Mouse (Mus musculus) embryonic facial prominence, embryonic 10.5 days (tissue): ENCODE results near the gene Aplp2. TPM values are rescaled to one million over a fixed set of nuclear protein-coding genes. Genes with fewer than 3 reads are reported as not detected.

Source experiments
- DNase-seq: peaks from one replicate; pipeline ENCODE4 v3.0.0-alpha.2; 2017; ENCODE audit warnings: low spot score
- H3K27ac ChIP-seq: fragments of 300-500 bp; sonication (generic); replicated peaks from 2 replicates; pipeline ENCODE4 v1.5.1; 2016; ENCODE audit warnings: mild to moderate bottlenecking
- H3K27me3 ChIP-seq: fragments of 300-500 bp; sonication (generic); replicated peaks from 2 replicates; pipeline ENCODE4 v1.6.1; 2016; ENCODE audit warnings: low read depth, mild to moderate bottlenecking; ENCODE audit not compliant: poor library complexity, severe bottlenecking
- H3K36me3 ChIP-seq: fragments of 300-500 bp; sonication (generic); replicated peaks from 2 replicates; pipeline ENCODE4 v1.6.1; 2016; ENCODE audit warnings: mild to moderate bottlenecking, moderate library complexity
- H3K4me1 ChIP-seq: fragments of 300-500 bp; sonication (generic); 2 replicates; pipeline ENCODE4 v1.6.1; 2016
- H3K4me3 ChIP-seq: fragments of 300-500 bp; sonication (generic); 2 replicates; pipeline ENCODE4 v1.5.1; 2016; ENCODE audit warnings: mild to moderate bottlenecking, moderate library complexity
- H3K9me3 ChIP-seq: fragments of 300-500 bp; sonication (generic); 2 replicates; pipeline ENCODE4 v1.6.1; 2016; ENCODE audit warnings: mild to moderate bottlenecking
- WGBS: fragments of 180-500 bp; shearing (Covaris S2); methylation state at CpG from one replicate; pipeline ENCODE4 v1.1.7; 2016; 5-methylcytosine and 5-hydroxymethylcytosine counted together
- polyA plus RNA-seq: library from polyadenylated mRNA; unstranded; fragments of >200 nt; fragmentation: Nextera tagmentation; extraction: Ambion mirVana; gene quantifications from 2 replicates; pipeline ENCODE4 v1.2.1, GENCODE M21; 2016

Aplp2 gene
- polyA plus RNA-seq, 1 experiment from 2014 or later = 201 TPM

DNA sequence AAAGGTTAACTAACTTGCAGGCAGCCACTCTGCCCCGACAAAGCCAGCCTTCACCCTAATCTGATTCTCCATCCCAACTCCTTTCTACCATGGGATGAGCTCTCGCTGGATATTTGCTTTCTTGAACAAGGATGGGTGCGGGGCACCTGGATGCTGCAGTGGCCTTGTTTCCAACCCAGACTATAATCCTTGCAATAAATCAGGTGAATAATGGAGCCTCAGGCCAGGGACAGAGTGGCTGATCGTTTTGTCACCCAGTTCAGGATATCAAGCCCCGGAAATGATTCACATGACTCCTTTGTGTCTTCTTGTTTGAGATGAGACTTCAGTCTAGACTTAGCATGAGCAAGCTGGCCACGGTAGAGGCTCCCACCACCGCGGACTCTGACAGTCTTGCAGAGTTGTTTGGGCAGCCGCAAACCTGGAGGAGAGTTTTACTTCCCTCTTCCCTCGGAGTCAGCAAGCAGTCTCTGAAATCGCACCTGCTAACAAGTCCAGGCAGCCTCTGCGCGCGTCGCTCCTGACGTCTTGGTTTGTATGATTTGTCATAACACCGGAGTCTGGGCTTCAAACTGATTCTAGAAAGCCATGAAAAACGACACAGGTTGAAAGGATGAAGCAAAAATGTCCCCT is 31.8 kb upstream of the Aplp2 start:
- Histone ChIP-seq H3K27me3 (no peaks in the 10 kb centered on the region), H3K4me3 (no peak overlapping the region), H3K36me3 (no peaks in the 10 kb centered on the region), H3K9me3 (no peaks in the 10 kb centered on the region), H3K4me1 (peaks cover 7% of the 10 kb centered on the region; the same call in 1 of the 2 replicates), H3K27ac (no peak overlapping the region)
- no peak for DNase-seq
- WGBS = 79% methylated on average over 18 of the region's 18 CpGs

DNA sequence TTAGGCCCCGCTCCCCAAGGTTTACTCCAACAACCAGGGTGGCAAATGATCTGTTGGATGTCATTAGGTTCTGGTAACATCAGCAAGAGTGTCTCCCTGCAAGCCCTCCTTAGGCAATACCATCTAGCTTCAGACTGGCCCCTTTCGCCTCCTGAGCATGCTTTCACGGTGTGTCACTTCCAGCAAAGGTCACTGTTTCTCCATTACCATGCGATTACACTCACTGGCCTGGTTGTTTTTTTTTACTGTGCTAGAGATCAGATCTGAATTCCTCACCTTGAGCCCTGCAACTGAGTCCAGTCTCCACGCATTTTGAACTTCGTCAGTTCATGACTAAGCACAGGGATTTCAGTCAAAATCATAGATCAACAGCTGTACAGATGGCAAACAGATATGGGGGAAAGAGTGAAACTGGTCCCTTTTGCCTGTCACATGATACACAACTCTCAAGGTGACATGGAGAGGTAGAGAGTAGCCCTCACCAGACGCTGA is 29.6 kb upstream of the Aplp2 start:
- Histone ChIP-seq H3K27ac (no peak overlapping the region), H3K9me3 (no peaks in the 10 kb centered on the region), H3K4me3 (no peak overlapping the region), H3K4me1 (peaks cover 1% of the 10 kb centered on the region; the same call in 1 of the 2 replicates), H3K27me3 (no peaks in the 10 kb centered on the region), H3K36me3 (no peaks in the 10 kb centered on the region)
- no peak for DNase-seq
- 83% methylated on average over 7 of the region's 7 CpGs for WGBS

DNA sequence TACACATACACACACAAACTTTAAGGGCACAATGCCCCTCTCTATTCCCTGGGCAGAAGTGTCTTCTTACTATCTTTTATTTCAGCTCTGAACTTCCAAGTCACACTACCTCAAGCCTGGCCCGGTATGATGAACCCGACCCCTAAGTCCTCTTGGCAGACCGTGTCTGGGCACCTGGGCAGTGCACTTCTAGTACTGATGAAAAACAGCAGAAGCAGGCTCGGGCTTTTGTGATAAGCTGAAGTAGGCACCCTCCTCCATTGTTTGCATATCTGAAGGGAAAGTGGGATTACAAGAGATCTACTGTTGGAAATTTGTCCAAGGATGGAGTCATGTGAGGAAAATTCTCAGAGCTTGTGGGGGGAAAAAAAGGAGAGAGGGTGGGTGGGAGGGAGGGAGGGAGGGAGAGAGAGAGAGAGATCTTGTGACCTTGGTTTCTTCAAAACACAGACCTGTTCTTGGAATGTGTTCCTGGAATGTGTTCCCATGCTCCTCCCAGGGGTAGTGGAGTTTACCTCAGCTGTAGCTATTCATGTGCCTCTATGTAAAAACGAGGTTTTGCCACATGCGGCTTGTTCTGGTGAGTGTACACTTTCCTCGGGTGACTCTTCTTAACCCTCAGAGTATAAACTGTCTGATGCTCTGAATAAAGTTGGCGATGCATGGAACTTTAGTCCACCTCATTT is 29.1 kb upstream of the Aplp2 start:
- H3K27me3 ChIP-seq = no peaks in the 10 kb centered on the region
- 88% methylated on average over 8 of the region's 8 CpGs for whole genome bisulfite sequencing

DNA sequence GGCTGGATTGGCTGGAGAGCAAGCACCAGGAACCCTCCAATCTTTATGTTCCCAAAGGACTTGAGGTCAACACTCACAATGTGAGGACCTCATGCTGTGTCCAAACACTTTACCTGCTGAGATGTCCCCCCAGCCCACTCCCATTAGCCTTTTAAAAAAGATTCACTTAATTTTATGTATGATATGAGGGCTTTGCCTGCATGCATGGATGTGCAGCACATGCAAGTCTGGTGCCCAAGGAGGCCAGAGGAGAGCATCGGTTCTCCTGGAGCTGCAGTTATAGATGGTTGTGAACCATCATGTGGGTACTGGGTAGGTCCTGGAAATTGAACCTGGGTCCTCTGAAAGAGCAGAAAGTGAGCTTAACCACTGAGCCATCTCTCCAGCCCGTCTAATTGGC is 27.9 kb upstream of the Aplp2 start:
- H3K9me3 ChIP-seq = no peaks in the 10 kb centered on the region
- WGBS = 94% methylated on average over 2 of the region's 2 CpGs
- no peak overlapping the region for H3K27ac ChIP-seq
- no peaks in the 10 kb centered on the region for H3K27me3 ChIP-seq
- H3K4me3 ChIP-seq = no peak overlapping the region
- no peak for DNase-seq
- H3K36me3 ChIP-seq = no peaks in the 10 kb centered on the region
- no peaks in the 10 kb centered on the region for H3K4me1 ChIP-seq

More for the DNA sequence above, 29.1 kb upstream of the Aplp2 start:
- Histone ChIP-seq H3K4me1 (no peaks in the 10 kb centered on the region), H3K36me3 (no peaks in the 10 kb centered on the region), H3K9me3 (no peaks in the 10 kb centered on the region), H3K27ac (no peak overlapping the region), H3K4me3 (no peak overlapping the region)
- no peak for DNase-seq

DNA sequence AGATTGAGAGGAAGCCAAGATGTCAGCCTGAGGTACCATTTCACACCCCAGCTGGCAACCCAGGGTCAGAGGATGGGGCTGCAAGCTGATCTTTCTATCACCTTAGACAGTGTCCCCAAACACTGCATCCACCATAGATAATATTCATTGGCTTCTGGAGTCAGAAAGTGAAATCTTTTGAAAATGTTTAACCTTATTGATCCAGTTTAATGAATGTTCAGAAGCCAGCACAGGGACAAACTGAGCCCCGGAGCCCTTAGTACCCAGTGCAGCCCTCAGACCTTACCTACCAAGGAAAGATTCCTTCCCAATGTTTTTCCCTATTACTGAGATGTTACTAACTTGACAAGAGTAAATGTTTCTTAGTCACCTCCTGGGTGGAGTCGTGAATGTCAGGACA is 26.9 kb upstream of the Aplp2 start:
- WGBS = 88% methylated on average over 2 of the region's 2 CpGs
- no peak for DNase-seq
- Histone ChIP-seq H3K4me1 (no peaks in the 10 kb centered on the region), H3K27me3 (no peaks in the 10 kb centered on the region), H3K4me3 (no peak overlapping the region), H3K9me3 (no peaks in the 10 kb centered on the region), H3K36me3 (no peaks in the 10 kb centered on the region), H3K27ac (no peak overlapping the region)

DNA sequence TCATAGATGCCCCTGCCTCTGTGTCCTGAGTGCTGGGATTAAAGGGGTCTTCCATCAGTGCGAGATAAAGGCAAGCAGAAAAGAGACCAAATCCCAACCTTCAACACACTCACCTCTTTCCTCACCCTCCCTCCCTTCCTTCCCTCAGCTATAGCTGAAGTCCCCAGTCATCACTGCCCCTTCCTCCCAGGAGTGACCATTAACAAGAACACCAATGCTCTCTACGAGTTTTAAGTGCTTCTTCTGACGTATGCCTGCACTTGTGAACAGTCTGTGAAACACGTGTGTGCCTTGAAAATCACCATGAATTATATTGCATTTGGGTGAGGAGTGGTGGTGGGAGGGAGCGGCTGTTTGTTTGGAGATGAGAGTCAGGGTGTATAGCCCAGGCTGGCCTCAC is 24.5 kb upstream of the Aplp2 start:
- no peak for DNase-seq
- H3K27me3 ChIP-seq = no peaks in the 10 kb centered on the region
- H3K27ac ChIP-seq = no peak overlapping the region
- H3K4me3 ChIP-seq = no peak overlapping the region
- WGBS = 75% methylated on average over 5 of the region's 5 CpGs
- H3K36me3 ChIP-seq = no peaks in the 10 kb centered on the region
- H3K9me3 ChIP-seq = no peaks in the 10 kb centered on the region
- H3K4me1 ChIP-seq = peaks cover 10% of the 10 kb centered on the region

DNA sequence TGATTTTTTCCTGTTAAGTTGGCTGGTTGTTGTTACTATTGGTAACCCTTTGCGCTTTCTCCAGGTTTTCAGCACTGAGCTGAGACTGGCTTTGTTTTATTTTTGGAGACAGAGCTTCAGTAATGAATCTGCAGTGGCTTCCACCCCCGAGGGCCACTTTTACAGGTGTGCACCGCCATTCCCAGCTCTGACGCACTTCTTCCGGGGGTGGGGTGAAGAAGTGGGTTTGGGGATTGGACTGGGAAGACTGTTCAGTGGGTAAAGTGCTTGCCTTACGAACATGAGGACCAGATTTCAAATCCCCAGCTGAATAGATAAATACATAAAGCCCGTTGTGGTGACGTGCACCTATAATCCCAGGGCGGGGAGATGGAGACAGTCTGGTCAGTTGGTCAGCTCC is 23.9 kb upstream of the Aplp2 start:
- Histone ChIP-seq H3K27ac (no peak overlapping the region), H3K4me1 (peaks cover 10% of the 10 kb centered on the region), H3K36me3 (no peaks in the 10 kb centered on the region), H3K27me3 (no peaks in the 10 kb centered on the region), H3K9me3 (no peaks in the 10 kb centered on the region), H3K4me3 (no peak overlapping the region)
- no peak for DNase-seq
- WGBS = 88% methylated on average over 9 of the region's 9 CpGs

DNA sequence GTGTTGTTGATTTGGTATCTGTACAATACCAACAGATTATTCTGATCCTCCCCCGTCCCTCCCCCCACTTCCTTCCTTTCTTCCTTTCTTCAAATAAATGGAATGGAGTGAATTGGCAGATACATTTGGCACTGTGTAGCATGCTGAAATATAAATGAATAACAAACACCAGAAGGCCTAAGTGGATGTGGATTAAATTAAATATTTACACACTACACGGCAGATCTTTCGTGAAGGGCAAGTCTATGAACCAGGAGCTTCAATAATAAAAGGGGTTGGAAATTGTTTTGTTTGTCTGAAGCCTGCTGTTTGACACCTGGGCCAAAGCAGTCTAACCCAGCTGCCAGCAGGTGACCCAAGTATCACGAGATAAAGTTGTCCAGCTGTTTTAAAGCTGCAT is 23.4 kb upstream of the Aplp2 start:
- Histone ChIP-seq H3K9me3 (no peaks in the 10 kb centered on the region), H3K27me3 (no peaks in the 10 kb centered on the region), H3K36me3 (no peaks in the 10 kb centered on the region), H3K4me3 (no peak overlapping the region), H3K27ac (no peak overlapping the region), H3K4me1 (peaks cover 10% of the 10 kb centered on the region)
- no peak for DNase-seq
- 79% methylated on average over 4 of the region's 4 CpGs for WGBS

DNA sequence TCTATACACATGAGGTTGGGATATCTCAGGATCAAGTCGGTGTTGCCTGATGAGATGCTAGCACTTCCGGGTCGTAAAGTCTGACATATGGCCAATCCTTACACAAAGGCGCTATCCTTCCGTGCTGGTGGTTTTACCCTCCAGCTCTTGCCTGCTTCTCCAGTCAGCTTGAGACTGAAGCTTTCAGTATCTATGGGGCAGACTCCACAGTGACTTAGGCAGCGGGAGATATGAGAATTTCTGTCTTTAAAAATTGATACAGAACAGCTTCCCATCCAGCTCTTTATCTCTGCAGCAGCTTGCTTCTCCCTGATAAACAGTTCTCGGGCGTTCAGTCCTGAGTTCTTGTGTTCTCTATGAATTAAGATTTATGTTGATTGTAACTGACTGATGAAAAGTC is 14.9 kb upstream of the Aplp2 start:
- no peaks in the 10 kb centered on the region for H3K27me3 ChIP-seq
- H3K27ac ChIP-seq = no peak overlapping the region
- H3K4me3 ChIP-seq = no peak overlapping the region
- H3K9me3 ChIP-seq = no peaks in the 10 kb centered on the region
- WGBS = 92% methylated on average over 8 of the region's 8 CpGs
- no peak for DNase-seq
- peaks cover 2% of the 10 kb centered on the region for H3K4me1 ChIP-seq
- no peaks in the 10 kb centered on the region for H3K36me3 ChIP-seq

DNA sequence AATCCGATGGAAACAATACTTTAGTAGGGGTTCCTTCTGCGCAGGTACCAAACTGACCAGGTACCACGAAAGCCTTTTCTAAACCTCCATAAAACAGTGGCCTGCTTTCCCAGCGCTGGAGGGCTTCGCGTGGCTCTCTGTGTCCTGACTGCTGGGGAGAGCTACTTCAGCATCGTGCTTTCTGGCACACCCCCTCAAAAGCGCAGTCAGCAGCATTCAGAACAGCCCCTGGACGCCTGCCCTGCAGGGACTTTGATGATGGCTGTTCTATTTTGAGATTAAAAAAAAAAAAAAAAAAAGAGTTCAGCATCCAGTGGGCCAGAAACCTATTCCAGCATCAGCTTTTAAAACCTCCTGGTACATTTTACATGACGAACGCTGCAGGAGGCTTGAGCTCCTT is 14.2 kb upstream of the Aplp2 start:
- no peaks in the 10 kb centered on the region for H3K36me3 ChIP-seq
- DNase-seq = no peak
- H3K27ac ChIP-seq = no peak overlapping the region
- H3K4me3 ChIP-seq = no peak overlapping the region
- H3K4me1 ChIP-seq = peaks cover 8% of the 10 kb centered on the region
- WGBS = 89% methylated on average over 11 of the region's 11 CpGs
- no peaks in the 10 kb centered on the region for H3K27me3 ChIP-seq
- no peaks in the 10 kb centered on the region for H3K9me3 ChIP-seq

DNA sequence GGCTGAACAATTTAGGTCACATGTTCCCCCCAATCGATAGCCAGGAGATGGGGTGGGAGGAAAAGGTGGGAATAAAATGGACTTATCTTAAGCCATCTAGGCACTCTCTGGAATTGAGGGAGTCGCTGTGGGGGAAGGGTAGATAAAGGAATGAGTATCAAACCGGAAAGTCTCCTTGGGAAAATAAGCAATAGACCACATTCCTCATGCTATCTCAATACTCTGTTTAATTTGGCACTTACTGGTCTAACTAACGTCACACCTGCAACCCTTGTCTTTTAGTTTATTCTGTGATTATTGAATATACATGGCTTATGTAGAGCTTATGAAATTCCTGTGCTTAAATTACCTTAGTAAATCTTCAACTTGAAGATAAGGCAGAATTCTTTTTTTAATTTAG is 11.9 kb upstream of the Aplp2 start:
- Histone ChIP-seq H3K27me3 (no peaks in the 10 kb centered on the region), H3K4me3 (no peak overlapping the region), H3K4me1 (peaks cover 9% of the 10 kb centered on the region), H3K9me3 (no peaks in the 10 kb centered on the region), H3K36me3 (no peaks in the 10 kb centered on the region), H3K27ac (no peak overlapping the region)
- no peak for DNase-seq
- WGBS = 72% methylated on average over 4 of the region's 4 CpGs

DNA sequence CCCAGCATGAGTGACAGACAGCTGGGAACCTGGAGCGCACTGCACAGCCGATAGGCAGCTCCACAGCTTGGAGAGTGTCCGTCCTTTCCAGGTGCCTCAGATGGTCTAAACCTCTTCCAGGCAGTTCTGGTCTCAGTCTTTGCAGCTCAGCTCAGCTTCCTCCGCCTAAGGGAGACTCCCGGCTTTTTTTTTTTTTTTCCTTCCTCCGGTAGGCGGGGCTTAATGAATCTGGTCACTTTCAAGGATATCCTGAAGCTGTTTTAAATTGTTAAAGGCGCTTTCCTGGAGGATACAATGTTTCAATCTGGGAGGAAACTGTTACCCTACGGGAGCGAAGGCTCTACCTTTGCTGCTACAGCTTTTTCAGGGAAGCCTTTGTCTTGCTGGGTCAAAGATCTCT is 9.6 kb upstream of the Aplp2 start:
- peaks cover 9% of the 10 kb centered on the region for H3K4me1 ChIP-seq
- no peaks in the 10 kb centered on the region for H3K27me3 ChIP-seq
- peak; percentile 29 for DNase-seq
- peak overlapping the region; percentile 75 for H3K27ac ChIP-seq
- no peaks in the 10 kb centered on the region for H3K36me3 ChIP-seq
- no peaks in the 10 kb centered on the region for H3K9me3 ChIP-seq
- H3K4me3 ChIP-seq = no peak overlapping the region
- WGBS = 19% methylated on average over 10 of the region's 10 CpGs

DNA sequence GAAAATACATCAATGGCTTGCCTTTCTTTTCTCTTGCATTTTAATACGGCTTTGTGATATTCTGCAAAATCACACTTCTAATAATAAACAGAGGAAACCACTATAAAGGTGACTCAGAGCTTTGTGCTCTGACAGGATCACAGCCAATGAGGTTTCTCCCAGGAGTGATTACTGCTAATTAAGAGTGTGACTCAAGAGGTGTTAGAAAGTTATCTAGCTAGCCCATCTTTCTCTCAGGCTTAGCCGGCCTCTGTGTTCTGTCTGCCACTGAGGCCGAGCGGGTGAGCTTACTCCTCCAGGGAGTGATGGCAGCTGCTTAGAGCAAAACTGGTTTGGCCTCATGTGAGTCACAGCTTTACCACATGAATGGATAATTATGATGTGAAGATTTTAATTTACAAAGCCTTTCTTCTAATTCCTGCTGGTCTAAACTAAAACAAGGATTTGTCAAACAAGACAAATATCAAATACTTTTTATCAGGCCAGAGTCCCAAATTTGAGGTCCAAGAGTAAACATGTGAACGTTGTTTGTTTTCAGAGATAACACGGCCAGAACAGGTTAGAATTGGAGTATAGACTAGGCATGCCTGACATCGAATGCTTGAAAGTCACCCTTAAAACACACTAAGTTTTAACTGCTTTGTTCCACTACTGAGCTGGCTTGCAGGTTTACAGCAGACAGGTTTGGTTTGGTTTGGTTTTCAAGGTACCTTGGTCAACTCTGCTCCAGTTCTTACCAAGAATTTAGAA is 6.2 kb upstream of the Aplp2 start:
- 67% methylated on average over 7 of the region's 7 CpGs for WGBS
- Histone ChIP-seq H3K36me3 (no peaks in the 10 kb centered on the region), H3K4me3 (no peak overlapping the region), H3K27ac (no peak overlapping the region), H3K9me3 (no peaks in the 10 kb centered on the region), H3K27me3 (no peaks in the 10 kb centered on the region), H3K4me1 (peaks cover 15% of the 10 kb centered on the region)
- no peak for DNase-seq
